Mouse (Mus musculus): ENCODE measurements at regions not wholly inside any gene's neighbourhood (a gene's known extent, or its start where the extent isn't known, plus 50 kb on each side); places are given as distances from the start of the nearest gene placed in this dataset.

GRCm38 (mm10) chr2:79127822-79128221 lies 127.4 kb upstream of the Itga4 start:
- Histone ChIP-seq H3K27me3 (ENCODE audit: control insufficient read depth, insufficient read depth, low read length, poor library complexity, severe bottlenecking) (no peaks in the 10 kb centered on the region), H3K36me3 (ENCODE audit: control insufficient read depth, insufficient read depth, low read length, poor library complexity, severe bottlenecking) (no peaks in the 10 kb centered on the region)
- DNase-seq (ENCODE audit: low read depth, low spot score): no peak

GRCm38 (mm10) chr2:79130660-79131059 lies 124.6 kb upstream of the Itga4 start:
- Histone ChIP-seq H3K36me3 (ENCODE audit: control insufficient read depth, insufficient read depth, low read length, poor library complexity, severe bottlenecking) (no peaks in the 10 kb centered on the region), H3K27me3 (ENCODE audit: control insufficient read depth, insufficient read depth, low read length, poor library complexity, severe bottlenecking) (no peaks in the 10 kb centered on the region)
- DNase-seq (ENCODE audit: low read depth, low spot score): no peak

GRCm38 (mm10) chr2:79131235-79131634 lies 124.0 kb upstream of the Itga4 start:
- Histone ChIP-seq H3K36me3 (ENCODE audit: control insufficient read depth, insufficient read depth, low read length, poor library complexity, severe bottlenecking) (no peaks in the 10 kb centered on the region), H3K27me3 (ENCODE audit: control insufficient read depth, insufficient read depth, low read length, poor library complexity, severe bottlenecking) (no peaks in the 10 kb centered on the region)
- no peak for DNase-seq (ENCODE audit: low read depth, low spot score)

- H3K36me3 ChIP-seq (ENCODE audit: control insufficient read depth, insufficient read depth, low read length, poor library complexity, severe bottlenecking): no peaks in the 10 kb centered on the region
- H3K27me3 ChIP-seq (ENCODE audit: control insufficient read depth, insufficient read depth, low read length, poor library complexity, severe bottlenecking): no peaks in the 10 kb centered on the region
- peak; percentile 82 for DNase-seq (ENCODE audit: low read depth, low spot score)
Observed at GRCm38 (mm10) chr2:79131743-79132517, 123.3 kb upstream of the Itga4 start.

GRCm38 (mm10) chr2:79132518-79132845 lies 122.7 kb upstream of the Itga4 start:
- no peaks in the 10 kb centered on the region for H3K27me3 ChIP-seq (ENCODE audit: control insufficient read depth, insufficient read depth, low read length, poor library complexity, severe bottlenecking)
- no peak for DNase-seq (ENCODE audit: low read depth, low spot score)
- no peaks in the 10 kb centered on the region for H3K36me3 ChIP-seq (ENCODE audit: control insufficient read depth, insufficient read depth, low read length, poor library complexity, severe bottlenecking)

GRCm38 (mm10) chr2:79134281-79134680 lies 120.9 kb upstream of the Itga4 start:
- H3K27me3 ChIP-seq (ENCODE audit: control insufficient read depth, insufficient read depth, low read length, poor library complexity, severe bottlenecking): no peaks in the 10 kb centered on the region
- no peaks in the 10 kb centered on the region for H3K36me3 ChIP-seq (ENCODE audit: control insufficient read depth, insufficient read depth, low read length, poor library complexity, severe bottlenecking)
- DNase-seq (ENCODE audit: low read depth, low spot score): no peak

GRCm38 (mm10) chr2:79135986-79136385 lies 119.2 kb upstream of the Itga4 start:
- Histone ChIP-seq H3K36me3 (ENCODE audit: control insufficient read depth, insufficient read depth, low read length, poor library complexity, severe bottlenecking) (no peaks in the 10 kb centered on the region), H3K27me3 (ENCODE audit: control insufficient read depth, insufficient read depth, low read length, poor library complexity, severe bottlenecking) (no peaks in the 10 kb centered on the region)
- DNase-seq (ENCODE audit: low read depth, low spot score): no peak

GRCm38 (mm10) chr2:79136619-79137458 lies 118.4 kb upstream of the Itga4 start:
- Histone ChIP-seq H3K27me3 (ENCODE audit: control insufficient read depth, insufficient read depth, low read length, poor library complexity, severe bottlenecking) (no peaks in the 10 kb centered on the region), H3K36me3 (ENCODE audit: control insufficient read depth, insufficient read depth, low read length, poor library complexity, severe bottlenecking) (no peaks in the 10 kb centered on the region)
- DNase-seq (ENCODE audit: low read depth, low spot score): no peak

GRCm38 (mm10) chr2:79137694-79138171 lies 117.5 kb upstream of the Itga4 start:
- Histone ChIP-seq H3K36me3 (ENCODE audit: control insufficient read depth, insufficient read depth, low read length, poor library complexity, severe bottlenecking) (no peaks in the 10 kb centered on the region), H3K27me3 (ENCODE audit: control insufficient read depth, insufficient read depth, low read length, poor library complexity, severe bottlenecking) (no peaks in the 10 kb centered on the region)
- no peak for DNase-seq (ENCODE audit: low read depth, low spot score)

- DNase-seq (ENCODE audit: low read depth, low spot score): no peak
- H3K27me3 ChIP-seq (ENCODE audit: control insufficient read depth, insufficient read depth, low read length, poor library complexity, severe bottlenecking): no peaks in the 10 kb centered on the region
- H3K36me3 ChIP-seq (ENCODE audit: control insufficient read depth, insufficient read depth, low read length, poor library complexity, severe bottlenecking): no peaks in the 10 kb centered on the region
Observed at GRCm38 (mm10) chr2:79138368-79139109, 116.7 kb upstream of the Itga4 start.

- H3K27me3 ChIP-seq (ENCODE audit: control insufficient read depth, insufficient read depth, low read length, poor library complexity, severe bottlenecking): no peaks in the 10 kb centered on the region
- no peaks in the 10 kb centered on the region for H3K36me3 ChIP-seq (ENCODE audit: control insufficient read depth, insufficient read depth, low read length, poor library complexity, severe bottlenecking)
- DNase-seq (ENCODE audit: low read depth, low spot score): no peak
Observed at GRCm38 (mm10) chr2:79141961-79142360, 113.3 kb upstream of the Itga4 start.

GRCm38 (mm10) chr2:79143196-79143595 lies 112.0 kb upstream of the Itga4 start:
- H3K27me3 ChIP-seq (ENCODE audit: control insufficient read depth, insufficient read depth, low read length, poor library complexity, severe bottlenecking): no peaks in the 10 kb centered on the region
- no peaks in the 10 kb centered on the region for H3K36me3 ChIP-seq (ENCODE audit: control insufficient read depth, insufficient read depth, low read length, poor library complexity, severe bottlenecking)
- DNase-seq (ENCODE audit: low read depth, low spot score): no peak

- Histone ChIP-seq H3K27me3 (ENCODE audit: control insufficient read depth, insufficient read depth, low read length, poor library complexity, severe bottlenecking) (no peaks in the 10 kb centered on the region), H3K36me3 (ENCODE audit: control insufficient read depth, insufficient read depth, low read length, poor library complexity, severe bottlenecking) (no peaks in the 10 kb centered on the region)
- no peak for DNase-seq (ENCODE audit: low read depth, low spot score)
Observed at GRCm38 (mm10) chr2:79145897-79146296, 109.3 kb upstream of the Itga4 start.

GRCm38 (mm10) chr2:79146563-79146962 lies 108.7 kb upstream of the Itga4 start:
- no peaks in the 10 kb centered on the region for H3K36me3 ChIP-seq (ENCODE audit: control insufficient read depth, insufficient read depth, low read length, poor library complexity, severe bottlenecking)
- H3K27me3 ChIP-seq (ENCODE audit: control insufficient read depth, insufficient read depth, low read length, poor library complexity, severe bottlenecking): no peaks in the 10 kb centered on the region
- no peak for DNase-seq (ENCODE audit: low read depth, low spot score)
